Mouse (Mus musculus) forebrain, embryonic 11.5 days (tissue): ENCODE data around the gene Zxdc. TPM values are rescaled to one million over a fixed set of nuclear protein-coding genes. Genes with fewer than 3 reads are reported as not detected.

Experiments
- ATAC-seq: fragments of 200-750 bp; cut with Nextera tagmentation; replicated peaks from 2 replicates; pipeline ENCODE4 v1.8.0; 2017; ENCODE audit warnings: moderate TSS enrichment; ENCODE audit not compliant: low FRiP score
- DNase-seq: peaks from one replicate; pipeline ENCODE4 v3.0.0-alpha.2; 2017; ENCODE audit warnings: low spot score
- H3K27ac ChIP-seq: fragments of 300-500 bp; sonication (generic); 2 replicates; pipeline ENCODE4 v1.5.1; 2014; ENCODE audit warnings: low read depth, low read length
- H3K27me3 ChIP-seq: fragments of 300-500 bp; sonication (generic); 2 replicates; pipeline ENCODE4 v1.6.1; 2014; ENCODE audit warnings: mild to moderate bottlenecking, low read length, mixed read lengths; ENCODE audit not compliant: control insufficient read depth, insufficient read depth
- H3K36me3 ChIP-seq: fragments of 300-500 bp; sonication (generic); 2 replicates; pipeline ENCODE4 v1.6.1; 2014; ENCODE audit warnings: mild to moderate bottlenecking, low read length, moderate library complexity, mixed read lengths; ENCODE audit not compliant: control insufficient read depth, insufficient read depth
- H3K4me1 ChIP-seq: fragments of 300-500 bp; sonication (generic); replicated peaks from 2 replicates; pipeline ENCODE4 v1.6.1; 2014; ENCODE audit warnings: low read length, mixed read lengths; ENCODE audit not compliant: control insufficient read depth, insufficient read depth
- H3K4me2 ChIP-seq: fragments of 300-500 bp; sonication (generic); 2 replicates; pipeline ENCODE4 v1.6.1; 2014; ENCODE audit warnings: low read depth, mild to moderate bottlenecking, low read length, moderate library complexity, mixed read lengths; ENCODE audit not compliant: severe bottlenecking
- H3K4me3 ChIP-seq: fragments of 300-500 bp; sonication (generic); 2 replicates; pipeline ENCODE4 v1.5.1; 2014; ENCODE audit warnings: low read depth, low read length
- H3K9ac ChIP-seq: fragments of 300-500 bp; sonication (generic); 2 replicates; pipeline ENCODE4 v1.6.1; 2014; ENCODE audit warnings: low read length
- H3K9me3 ChIP-seq: fragments of 300-500 bp; sonication (generic); 2 replicates; pipeline ENCODE4 v1.6.1; 2016; ENCODE audit warnings: low read length, mixed read lengths; ENCODE audit not compliant: control insufficient read depth
- WGBS: fragments of 180-500 bp; shearing (Covaris S2); extraction: QIAGEN DNeasy Blood & Tissue Kit; methylation state at CpG from one replicate; pipeline ENCODE4 v1.1.7; 2014; 5-methylcytosine and 5-hydroxymethylcytosine counted together
- polyA plus RNA-seq: library from polyadenylated mRNA; unstranded; fragments of >200 nt; fragmentation: Nextera tagmentation; extraction: Ambion mirVana; gene quantifications from 2 replicates; pipeline ENCODE4 v1.2.1, GENCODE M21; 2014

Gene Zxdc
- polyA plus RNA-seq, 1 experiment from 2014 or later = 10.0 TPM

DNA sequence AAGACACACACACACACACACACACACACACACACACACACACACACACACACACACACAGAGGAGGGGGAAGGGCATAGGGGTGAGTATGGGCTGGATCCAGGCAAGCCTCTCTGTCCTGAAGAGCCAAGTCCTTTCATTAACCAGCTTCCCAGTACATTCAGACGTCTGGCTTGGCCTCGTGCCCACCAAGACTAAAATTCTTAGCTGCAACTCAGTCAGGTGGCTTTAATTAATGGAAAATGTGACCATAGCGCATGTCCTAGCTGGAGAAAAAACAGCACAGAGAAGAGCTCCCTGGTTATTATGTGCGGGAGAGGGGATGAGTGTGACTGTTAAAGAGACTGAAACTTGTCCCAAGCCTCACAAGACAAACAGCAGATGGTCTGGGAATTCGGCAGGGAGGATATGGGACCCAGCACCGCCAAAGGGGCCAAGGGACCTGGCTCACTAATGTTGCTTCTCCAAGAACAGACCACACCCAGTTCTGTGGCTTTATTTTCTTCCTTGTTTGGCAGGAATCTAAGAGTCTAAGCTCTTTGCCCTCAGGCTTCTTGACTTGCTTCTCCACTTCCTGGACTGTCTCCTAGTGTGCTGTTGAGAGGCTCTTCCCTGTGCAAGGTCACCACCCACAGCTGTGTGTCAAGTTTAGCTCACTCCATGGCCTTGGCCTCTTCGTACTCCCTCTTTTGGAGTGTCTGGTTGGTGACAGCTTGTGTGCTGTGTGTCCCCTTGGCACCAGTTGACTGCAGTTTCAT lies 9.1 kb upstream of the Zxdc start:
- Histone ChIP-seq H3K27ac (no peak overlapping the region), H3K4me3 (no peak overlapping the region), H3K4me2 (no peak overlapping the region), H3K9ac (no peak overlapping the region), H3K4me1 (no peaks in the 10 kb centered on the region), H3K36me3 (no peaks in the 10 kb centered on the region), H3K9me3 (no peaks in the 10 kb centered on the region), H3K27me3 (no peaks in the 10 kb centered on the region)
- WGBS = 59% methylated on average over 7 of the region's 7 CpGs
- no peak for DNase-seq
- ATAC-seq = peak; percentile 54; the same call in 1 of the 2 replicates

DNA sequence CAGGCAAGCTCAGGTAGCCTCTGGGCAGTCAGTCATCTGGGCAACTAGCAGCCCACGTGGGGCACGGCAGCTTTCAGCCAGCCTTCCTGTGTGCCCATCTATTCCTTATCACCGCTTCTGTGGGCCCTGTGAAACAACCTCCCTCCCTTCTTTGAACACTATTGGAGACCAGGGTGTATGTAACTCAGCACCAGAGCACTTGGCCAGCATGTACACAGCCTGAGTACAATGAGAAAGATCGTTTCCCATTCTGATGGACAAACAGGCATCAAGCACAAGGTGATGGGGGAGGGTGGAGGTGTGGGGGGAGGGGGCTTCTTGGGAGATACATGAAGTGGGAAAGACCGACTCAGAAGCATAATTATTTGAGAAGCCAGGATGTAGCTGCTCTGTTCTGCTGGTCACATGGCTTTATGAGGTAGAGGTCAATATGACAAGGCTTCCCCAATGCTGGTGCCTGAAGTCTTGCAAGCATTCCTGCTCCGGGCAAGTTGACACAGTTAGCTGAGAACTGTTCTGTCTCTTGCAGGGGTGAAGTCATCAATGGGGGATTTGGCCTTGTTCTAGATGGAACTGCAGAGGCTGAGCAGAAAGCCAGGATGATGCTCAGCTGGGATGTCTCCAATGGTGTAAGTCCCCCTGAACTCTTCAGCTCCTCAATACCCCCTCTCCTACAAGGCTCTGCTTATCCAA lies 8.2 kb upstream of the Zxdc start:
- DNase-seq (no peak), ATAC-seq (no peak)
- Histone ChIP-seq H3K27ac (no peak overlapping the region), H3K27me3 (no peaks in the 10 kb centered on the region), H3K4me3 (no peak overlapping the region), H3K4me1 (no peaks in the 10 kb centered on the region), H3K36me3 (no peaks in the 10 kb centered on the region), H3K4me2 (no peak overlapping the region), H3K9ac (no peak overlapping the region), H3K9me3 (no peaks in the 10 kb centered on the region)
- 84% methylated on average over 6 of the region's 6 CpGs for WGBS

GRCm38 (mm10) chr6:90363301-90363700 lies 6.0 kb upstream of the Zxdc start:
- no peaks in the 10 kb centered on the region for H3K4me1 ChIP-seq
- H3K4me2 ChIP-seq = no peak overlapping the region
- H3K36me3 ChIP-seq = no peaks in the 10 kb centered on the region
- H3K27ac ChIP-seq = no peak overlapping the region
- H3K4me3 ChIP-seq = no peak overlapping the region
- 83% methylated on average over 5 of the region's 5 CpGs for WGBS
- no peak overlapping the region for H3K9ac ChIP-seq
- no peaks in the 10 kb centered on the region for H3K9me3 ChIP-seq
- no peak for ATAC-seq
- no peak for DNase-seq
- no peaks in the 10 kb centered on the region for H3K27me3 ChIP-seq

- Histone ChIP-seq H3K27me3 (no peaks in the 10 kb centered on the region), H3K4me3 (peak overlapping the region; percentile 87), H3K27ac (peak overlapping the region; percentile 60; the same call in 1 of the 2 replicates), H3K36me3 (no peaks in the 10 kb centered on the region; the same call in 1 of the 2 replicates), H3K9ac (peak overlapping the region; percentile 76), H3K4me2 (peak overlapping the region; percentile 77), H3K4me1 (0 out of 2 replicates have a peak, but pooled peaks cover 5% of the 10 kb centered on the region), H3K9me3 (no peaks in the 10 kb centered on the region)
- ATAC-seq (peak; percentile 69), DNase-seq (peak; percentile 72)
- under 1% methylated on average over 95 of the region's 98 CpGs for WGBS
Measured at GRCm38 (mm10) chr6:90369725-90370553, 647 bp downstream of the Zxdc start.

GRCm38 (mm10) chr6:90374647-90375046 lies 5.4 kb downstream of the Zxdc start:
- 96% methylated on average over 4 of the region's 4 CpGs for WGBS
- no peak overlapping the region for H3K27ac ChIP-seq
- DNase-seq = no peak
- no peak overlapping the region for H3K9ac ChIP-seq
- H3K9me3 ChIP-seq = no peaks in the 10 kb centered on the region
- no peak overlapping the region for H3K4me2 ChIP-seq
- no peaks in the 10 kb centered on the region for H3K27me3 ChIP-seq
- H3K4me1 ChIP-seq = 0 out of 2 replicates have a peak, but pooled peaks cover 5% of the 10 kb centered on the region
- H3K4me3 ChIP-seq = no peak overlapping the region
- no peak for ATAC-seq
- H3K36me3 ChIP-seq = no peaks in the 10 kb centered on the region; the same call in 1 of the 2 replicates

DNA sequence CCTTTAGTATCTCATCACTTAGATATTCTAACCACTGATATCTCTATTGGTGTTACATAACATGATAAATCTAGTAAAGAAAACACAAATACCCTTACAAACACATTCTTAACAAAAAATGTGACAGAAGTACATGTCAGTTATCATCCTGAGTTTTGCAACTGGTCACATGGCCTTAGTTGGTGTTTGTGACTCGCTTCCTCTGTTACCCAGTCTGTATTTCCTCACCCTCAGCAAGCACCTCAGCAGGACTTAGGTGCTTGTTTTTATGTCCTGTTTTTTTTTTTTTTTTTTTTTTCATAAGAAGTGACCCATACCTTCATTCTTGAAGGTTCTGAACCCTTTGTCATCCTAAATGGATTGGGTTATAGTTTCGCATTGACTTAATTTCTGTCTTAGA lies 8.4 kb downstream of the Zxdc start:
- no peak overlapping the region for H3K4me2 ChIP-seq
- 95% methylated on average over 2 of the region's 2 CpGs for WGBS
- H3K4me1 ChIP-seq = no peaks in the 10 kb centered on the region
- H3K4me3 ChIP-seq = no peak overlapping the region
- no peaks in the 10 kb centered on the region for H3K9me3 ChIP-seq
- no peaks in the 10 kb centered on the region for H3K27me3 ChIP-seq
- no peak overlapping the region for H3K9ac ChIP-seq
- no peak overlapping the region for H3K27ac ChIP-seq
- peaks cover 8% of the 10 kb centered on the region; the same call in 1 of the 2 replicates for H3K36me3 ChIP-seq
- DNase-seq = no peak
- ATAC-seq = no peak

GRCm38 (mm10) chr6:90381465-90381864 lies 12.2 kb downstream of the Zxdc start:
- no peak for DNase-seq
- WGBS = 95% methylated on average over 2 of the region's 2 CpGs
- H3K27ac ChIP-seq = no peak overlapping the region
- H3K9me3 ChIP-seq = no peaks in the 10 kb centered on the region
- H3K4me3 ChIP-seq = no peak overlapping the region
- H3K4me1 ChIP-seq = no peaks in the 10 kb centered on the region
- no peak overlapping the region for H3K9ac ChIP-seq
- H3K36me3 ChIP-seq = peaks cover 8% of the 10 kb centered on the region; the same call in 1 of the 2 replicates
- no peaks in the 10 kb centered on the region for H3K27me3 ChIP-seq
- no peak for ATAC-seq
- H3K4me2 ChIP-seq = no peak overlapping the region

DNA sequence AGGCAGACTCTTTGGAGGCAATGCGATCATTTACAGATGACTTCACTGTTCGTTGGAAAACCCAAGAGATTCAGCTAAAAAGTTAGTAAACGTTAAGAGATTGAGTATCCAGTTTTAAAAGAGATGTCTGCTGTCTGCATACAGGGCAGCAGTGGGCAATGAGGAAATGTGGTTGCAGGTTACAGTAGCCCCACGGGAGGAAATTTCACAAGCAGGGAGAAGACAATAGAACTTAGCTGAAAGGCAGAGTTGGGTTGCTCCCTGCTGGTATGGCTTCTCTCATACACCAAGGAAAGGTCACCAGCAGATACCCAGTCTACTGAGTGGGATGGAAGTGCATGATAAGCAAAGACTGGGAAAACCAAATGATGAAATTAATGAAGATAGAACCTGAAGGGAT lies 21.3 kb downstream of the Zxdc start:
- Histone ChIP-seq H3K4me1 (no peaks in the 10 kb centered on the region), H3K9ac (no peak overlapping the region), H3K4me3 (no peak overlapping the region), H3K27ac (no peak overlapping the region), H3K36me3 (no peaks in the 10 kb centered on the region; the same call in 1 of the 2 replicates), H3K27me3 (no peaks in the 10 kb centered on the region), H3K9me3 (no peaks in the 10 kb centered on the region), H3K4me2 (no peak overlapping the region)
- WGBS = 86% methylated on average over 4 of the region's 4 CpGs
- DNase-seq (no peak), ATAC-seq (no peak)
